Mouse (Mus musculus) MEL (cell line): Measurements from ENCODE around the gene Mrpl38. TPM values are rescaled to one million over a fixed set of nuclear protein-coding genes. Genes with fewer than 3 reads are reported as not detected.

Experiments used
- DNase-seq: peaks from one replicate; pipeline ENCODE4 v3.0.0; 2011; ENCODE audit warnings: low read depth, low spot score
- H3K27ac ChIP-seq: 2 replicates; pipeline ENCODE4 v1.5.1; 2012; ENCODE audit warnings: low read depth, mild to moderate bottlenecking, control low read depth, low read length, moderate library complexity; ENCODE audit not compliant: control insufficient read depth
- H3K27me3 ChIP-seq, 2 experiments: fragments of 150-350 bp in 1 of 2; sonication (generic) in 1 of 2; 2 replicates each; pipeline ENCODE4 v1.6.1; 2012; ENCODE audit warnings: low read length in 2 of 2, mild to moderate bottlenecking in 2 of 2, improper control_type of control experiment in 1 of 2, moderate library complexity in 1 of 2; ENCODE audit not compliant: insufficient read depth in 2 of 2, control insufficient read depth in 1 of 2
- H3K36me3 ChIP-seq, 2 experiments: 2 replicates each; pipeline ENCODE4 v1.6.1; 2012 to 2014; ENCODE audit warnings: low read length in 2 of 2, improper control_type of control experiment in 1 of 2, inconsistent platforms in 1 of 2, mild to moderate bottlenecking in 1 of 2; ENCODE audit not compliant: insufficient read depth in 2 of 2, control insufficient read depth in 1 of 2
- H3K4me1 ChIP-seq, 2 experiments: fragments of 150-350 bp in 1 of 2; sonication (generic) in 1 of 2; 2 replicates each; pipeline ENCODE4 v1.6.1; 2012; ENCODE audit warnings: low read length in 2 of 2, improper control_type of control experiment in 1 of 2, mild to moderate bottlenecking in 1 of 2; ENCODE audit not compliant: insufficient read depth in 2 of 2, control insufficient read depth in 1 of 2
- H3K4me3 ChIP-seq, 2 experiments: fragments of 150-350 bp in 1 of 2; sonication (generic) in 1 of 2; 2 replicates each; pipeline ENCODE4 v1.5.1; 2012; ENCODE audit warnings: low read depth in 2 of 2, low read length in 2 of 2, mild to moderate bottlenecking in 2 of 2, moderate library complexity in 2 of 2, control low read depth in 1 of 2, improper control_type of control experiment in 1 of 2; ENCODE audit not compliant: control insufficient read depth in 1 of 2, insufficient read depth in 1 of 2
- H3K79me2 ChIP-seq: 2 replicates; pipeline ENCODE4 v1.6.1; 2012; ENCODE audit warnings: mild to moderate bottlenecking, low read length, moderate library complexity; ENCODE audit not compliant: control insufficient read depth, poor library complexity, insufficient read depth
- H3K9ac ChIP-seq: 2 replicates; pipeline ENCODE4 v1.6.1; 2012; ENCODE audit warnings: low read depth, mild to moderate bottlenecking, control low read depth, low read length, moderate library complexity; ENCODE audit not compliant: control insufficient read depth, poor library complexity, severe bottlenecking
- H3K9me3 ChIP-seq: fragments of 150-350 bp; sonication (generic); replicated peaks from 2 replicates; pipeline ENCODE4 v1.6.1; 2012; ENCODE audit warnings: mild to moderate bottlenecking, low read length, improper control_type of control experiment, moderate library complexity; ENCODE audit not compliant: insufficient read depth
- BHLHE40 ChIP-seq: IDR thresholded peaks from 2 replicates; pipeline ENCODE4 v1.6.1; 2012; ENCODE audit warnings: low read depth, mild to moderate bottlenecking, inconsistent platforms, low read length, improper control_type of control experiment, borderline replicate concordance
- CHD1 ChIP-seq: IDR thresholded peaks from 2 replicates; pipeline ENCODE4 v1.6.1; 2012; ENCODE audit warnings: low read depth, mild to moderate bottlenecking, inconsistent platforms, low read length, improper control_type of control experiment
- CHD2 ChIP-seq: IDR thresholded peaks from 2 replicates; pipeline ENCODE4 v1.6.1; 2011; ENCODE audit warnings: low read length, improper control_type of control experiment
- CTCF ChIP-seq, 3 experiments: IDR thresholded peaks in 2 of 3; conservative IDR thresholded peaks in 1 of 3; 2 replicates each; pipeline ENCODE4 v1.5.1; 2011 to 2012; ENCODE audit warnings: low read length in 3 of 3, low read depth in 2 of 3, mild to moderate bottlenecking in 2 of 3, improper control_type of control experiment in 1 of 3, inconsistent platforms in 1 of 3, mixed read lengths in 1 of 3, moderate library complexity in 1 of 3; ENCODE audit not compliant: control insufficient read depth in 1 of 3, insufficient read depth in 1 of 3, poor library complexity in 1 of 3, severe bottlenecking in 1 of 3
- E2F4 ChIP-seq: IDR thresholded peaks from 2 replicates; pipeline ENCODE4 v1.6.1; 2011; ENCODE audit warnings: low read depth, low read length, improper control_type of control experiment, borderline replicate concordance
- ELF1 ChIP-seq: IDR thresholded peaks from 2 replicates; pipeline ENCODE4 v1.6.1; 2014; ENCODE audit warnings: low read depth, mild to moderate bottlenecking, inconsistent platforms, low read length, improper control_type of control experiment, moderate library complexity
- EP300 ChIP-seq, 2 experiments: IDR thresholded peaks; 2 replicates each; pipeline ENCODE4 v1.6.1; 2011; ENCODE audit warnings: improper control_type of control experiment in 2 of 2, low read length in 2 of 2, low read depth in 1 of 2, mild to moderate bottlenecking in 1 of 2
- ETS1 ChIP-seq: IDR thresholded peaks from 2 replicates; pipeline ENCODE4 v1.6.1; 2012; ENCODE audit warnings: low read depth, mild to moderate bottlenecking, inconsistent platforms, low read length, improper control_type of control experiment, moderate library complexity
- GATA1 ChIP-seq: IDR thresholded peaks from 2 replicates; pipeline ENCODE4 v1.6.1; 2011; ENCODE audit warnings: low read depth, low read length, improper control_type of control experiment
- JUND ChIP-seq: IDR thresholded peaks from 2 replicates; pipeline ENCODE4 v1.6.1; 2011; ENCODE audit warnings: low read depth, mild to moderate bottlenecking, improper control_type of control experiment, low read length
- MAFK ChIP-seq: IDR thresholded peaks from 2 replicates; pipeline ENCODE4 v1.6.1; 2011; ENCODE audit warnings: low read depth, mild to moderate bottlenecking, low read length, improper control_type of control experiment, borderline replicate concordance
- MAX ChIP-seq: IDR thresholded peaks from 2 replicates; pipeline ENCODE4 v1.6.1; 2011; ENCODE audit warnings: low read length, improper control_type of control experiment
- MEF2A ChIP-seq: IDR thresholded peaks from 2 replicates; pipeline ENCODE4 v1.6.1; 2014; ENCODE audit warnings: low read depth, mild to moderate bottlenecking, inconsistent platforms, low read length, improper control_type of control experiment; ENCODE audit not compliant: poor library complexity, insufficient replicate concordance, severe bottlenecking; ENCODE audit errors: extremely low read depth
- MXI1 ChIP-seq: IDR thresholded peaks from 2 replicates; pipeline ENCODE4 v1.6.1; 2011; ENCODE audit warnings: mild to moderate bottlenecking, low read depth, low read length, improper control_type of control experiment
- MYB ChIP-seq: IDR thresholded peaks from 2 replicates; pipeline ENCODE4 v1.6.1; 2011; ENCODE audit warnings: mild to moderate bottlenecking, low read depth, low read length, improper control_type of control experiment
- MYC ChIP-seq: IDR thresholded peaks from 2 replicates; pipeline ENCODE4 v1.6.1; 2011; ENCODE audit warnings: low read depth, mild to moderate bottlenecking, low read length, improper control_type of control experiment, moderate library complexity
- NELFE ChIP-seq: IDR thresholded peaks from 2 replicates; pipeline ENCODE4 v1.6.1; 2011; ENCODE audit warnings: low read depth, low read length, improper control_type of control experiment
- POLR2A ChIP-seq, 2 experiments: IDR thresholded peaks; 2 replicates each; pipeline ENCODE4 v1.6.1; 2011 to 2012; ENCODE audit warnings: low read length in 2 of 2, mild to moderate bottlenecking in 2 of 2, control low read depth in 1 of 2, improper control_type of control experiment in 1 of 2, low read depth in 1 of 2, moderate library complexity in 1 of 2; ENCODE audit not compliant: control insufficient read depth in 1 of 2, insufficient read depth in 1 of 2, poor library complexity in 1 of 2
- POLR2AphosphoS2 ChIP-seq: IDR thresholded peaks from 2 replicates; pipeline ENCODE4 v1.6.1; 2011; ENCODE audit warnings: low read length, improper control_type of control experiment
- POLR2AphosphoS5 ChIP-seq: IDR thresholded peaks from 2 replicates; pipeline ENCODE4 v1.6.1; 2012; ENCODE audit warnings: low read depth, borderline replicate concordance, mild to moderate bottlenecking, inconsistent platforms, low read length, moderate library complexity, mixed read lengths
- RAD21 ChIP-seq: IDR thresholded peaks from 2 replicates; pipeline ENCODE4 v1.6.1; 2011; ENCODE audit warnings: mild to moderate bottlenecking, low read depth, low read length, improper control_type of control experiment
- RCOR1 ChIP-seq: IDR thresholded peaks from 2 replicates; pipeline ENCODE4 v1.6.1; 2012; ENCODE audit warnings: low read depth, mild to moderate bottlenecking, inconsistent platforms, low read length, improper control_type of control experiment
- SIN3A ChIP-seq: IDR thresholded peaks from 2 replicates; pipeline ENCODE4 v1.6.1; 2012; ENCODE audit warnings: low read length, improper control_type of control experiment, inconsistent platforms
- SMC3 ChIP-seq: IDR thresholded peaks from 2 replicates; pipeline ENCODE4 v1.6.1; 2011; ENCODE audit warnings: low read depth, low read length, improper control_type of control experiment
- TAL1 ChIP-seq: IDR thresholded peaks from 2 replicates; pipeline ENCODE4 v1.6.1; 2012; ENCODE audit warnings: mild to moderate bottlenecking, inconsistent platforms, low read length, moderate library complexity, mixed read lengths
- TBP ChIP-seq: IDR thresholded peaks from 2 replicates; pipeline ENCODE4 v1.8.0; 2011; ENCODE audit warnings: low read depth, low read length, improper control_type of control experiment
- TCF12 ChIP-seq: IDR thresholded peaks from 2 replicates; pipeline ENCODE4 v1.6.1; 2014; ENCODE audit warnings: low read depth, mild to moderate bottlenecking, inconsistent platforms, low read length, improper control_type of control experiment, moderate library complexity
- UBTF ChIP-seq: IDR thresholded peaks from 2 replicates; pipeline ENCODE4 v1.6.1; 2012; ENCODE audit warnings: low read depth, mild to moderate bottlenecking, inconsistent platforms, low read length, improper control_type of control experiment, moderate library complexity, borderline replicate concordance; ENCODE audit not compliant: insufficient read depth
- USF1 ChIP-seq: IDR thresholded peaks from 2 replicates; pipeline ENCODE4 v1.6.1; 2014; ENCODE audit warnings: low read depth, mild to moderate bottlenecking, inconsistent platforms, low read length, improper control_type of control experiment, moderate library complexity
- USF2 ChIP-seq, 2 experiments: IDR thresholded peaks; 2 replicates each; pipeline ENCODE4 v1.6.1; 2011 to 2012; ENCODE audit warnings: improper control_type of control experiment in 2 of 2, low read length in 2 of 2, borderline replicate concordance in 1 of 2, inconsistent platforms in 1 of 2, low read depth in 1 of 2, mild to moderate bottlenecking in 1 of 2; ENCODE audit not compliant: insufficient read depth in 1 of 2
- ZC3H11A ChIP-seq: IDR thresholded peaks from 2 replicates; pipeline ENCODE4 v1.6.1; 2012; ENCODE audit warnings: low read depth, mild to moderate bottlenecking, inconsistent platforms, low read length, improper control_type of control experiment
- ZKSCAN1 ChIP-seq: IDR thresholded peaks from 2 replicates; pipeline ENCODE4 v1.6.1; 2012; ENCODE audit warnings: low read depth, mild to moderate bottlenecking, inconsistent platforms, low read length, improper control_type of control experiment, moderate library complexity
- polyA plus RNA-seq, 2 experiments: library from polyadenylated mRNA; stranded (reverse) in 1 of 2; unstranded in 1 of 2; fragments of >175 nt in 1 of 2; fragments of >200 nt in 1 of 2; gene quantifications; 2 replicates each; pipeline versions ENCODE4 v1.2.1 to v1.2.4; 2012; ENCODE audit warnings: low replicate concordance in 2 of 2, low read depth in 1 of 2; ENCODE audit not compliant: insufficient read length in 2 of 2, insufficient read depth in 1 of 2, missing spikeins in 1 of 2
- total RNA-seq: library from RNA; depleted of rRNA; stranded (reverse); fragments of 300-350 nt; gene quantifications from 2 replicates; pipeline ENCODE4 v1.2.3, GENCODE M21; 2012

Mrpl38 gene
- total and polyA plus RNA-seq, 3 experiments: 105 to 157 TPM; not detected in 1

DNA sequence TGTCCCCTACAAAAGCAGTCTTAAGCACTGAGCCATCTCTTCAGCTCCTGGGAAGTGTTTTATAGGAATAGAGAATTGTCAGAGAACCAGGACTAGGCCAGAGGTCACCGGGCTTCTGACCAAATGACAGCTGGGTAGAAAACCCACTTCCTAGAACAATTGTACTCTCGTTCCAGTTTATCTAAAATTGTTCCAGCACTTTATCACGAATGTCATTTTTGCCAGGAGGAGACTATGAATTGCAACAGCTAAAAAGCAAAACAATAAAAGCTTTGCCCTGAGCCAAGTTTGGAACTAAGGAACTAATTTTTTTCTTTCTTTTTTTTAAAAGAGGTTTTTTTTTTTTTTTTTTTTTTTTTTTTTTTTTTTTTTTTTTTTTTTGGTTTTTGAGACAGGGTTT, 43.1 kb downstream of the Mrpl38 start (continued):
- TF ChIP-seq TBP (no peak), MYC (no peak), MAX (no peak), CHD2 (no peak), UBTF (no peak), CHD1 (no peak), NELFE (no peak)

DNA sequence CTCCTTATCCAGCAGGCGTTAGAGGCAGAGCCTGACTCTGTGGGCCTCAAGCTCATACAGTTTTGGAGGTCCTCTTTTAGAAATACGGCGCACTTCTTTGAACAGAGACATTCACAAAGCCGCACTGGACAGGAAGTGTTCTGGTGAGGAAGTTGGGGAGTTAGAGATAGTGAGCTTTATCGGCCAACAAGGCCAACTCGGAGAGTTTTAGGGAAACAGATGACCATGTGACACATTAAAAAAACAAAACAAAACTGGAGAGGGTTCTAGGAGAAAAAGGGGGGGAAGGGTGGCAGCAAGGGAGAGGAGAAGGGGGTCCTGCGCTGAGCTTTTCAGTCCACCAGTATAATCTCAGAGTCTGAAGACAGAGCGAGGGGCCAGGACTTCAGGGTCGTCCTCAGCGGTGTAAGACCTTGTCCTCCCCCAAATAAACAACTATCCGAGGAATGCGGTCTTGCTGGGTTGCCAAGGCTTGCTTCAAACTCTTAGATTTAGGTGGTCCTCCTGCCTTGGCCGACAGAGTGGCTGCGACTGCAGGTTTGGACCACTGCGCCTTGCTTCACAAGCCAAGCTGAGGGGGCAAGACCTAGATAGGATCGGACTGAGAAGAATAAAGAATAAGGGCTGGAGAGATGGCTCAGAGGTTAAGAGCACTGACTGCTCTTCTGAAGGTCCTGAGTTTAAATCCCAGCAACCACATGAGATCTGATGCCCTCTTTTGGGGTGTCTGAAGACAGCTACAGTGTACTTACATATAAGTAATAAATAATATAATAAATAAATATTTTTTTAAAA, 44.7 kb downstream of the Mrpl38 start:
- no peaks in the 10 kb centered on the region for H3K27me3 ChIP-seq
- no peaks in the 10 kb centered on the region for H3K79me2 ChIP-seq
- no peaks in the 10 kb centered on the region for H3K9me3 ChIP-seq
- peak overlapping the region; percentile 66 for H3K9ac ChIP-seq
- H3K4me1 ChIP-seq: peaks cover 12 to 20% of the 10 kb centered on the region in 2 experiments
- DNase-seq: peak; percentile 91
- peak overlapping the region; percentile 94 for H3K27ac ChIP-seq
- peaks cover 0 to 22% of the 10 kb centered on the region in 2 experiments; a peak in 2 of 4 replicates for H3K36me3 ChIP-seq
- H3K4me3 ChIP-seq: peak overlapping the region; percentile 49 to 60
- no peak for TF ChIP-seq ZKSCAN1
- TF ChIP-seq SIN3A: peak; percentile 98
- 0 out of 6 replicates have a peak, but pooled peaks of 1 of the 3 experiments have one; percentile 0 for TF ChIP-seq CTCF (IDR thresholded peaks at IDR 0.05 in 2 of 3, conservative IDR thresholded peaks at IDR 0.05 in 1 of 3; ENCODE audit: control insufficient read depth in 1 of 3, insufficient read depth in 1 of 3, low read depth in 2 of 3, low read length in 3 of 3, poor library complexity in 1 of 3, severe bottlenecking in 1 of 3)
- TF ChIP-seq RCOR1: peak; percentile 92
- no peak for TF ChIP-seq UBTF
- peak; percentile 96 for TF ChIP-seq TCF12
- TF ChIP-seq NELFE: peak; percentile 22
- TF ChIP-seq SMC3: no peak
- TF ChIP-seq POLR2AphosphoS5: no peak
- peak; percentile 66; the same call in 1 of the 2 replicates for TF ChIP-seq ELF1
- no peak for TF ChIP-seq POLR2AphosphoS2
- peak; percentile 90 for TF ChIP-seq TAL1
- TF ChIP-seq MXI1: peak; percentile 85
- TF ChIP-seq BHLHE40: peak; percentile 71
- TF ChIP-seq CHD1: no peak
- TF ChIP-seq TBP: peak; percentile 95
- peak; percentile 98 for TF ChIP-seq GATA1
- TF ChIP-seq MAX: peak; percentile 79
- TF ChIP-seq MAFK: peak; percentile 55; the same call in 1 of the 2 replicates
- peak; percentile 73; the same call in 1 of the 2 replicates for TF ChIP-seq MYB
- peak; percentile 74 for TF ChIP-seq CHD2
- TF ChIP-seq RAD21: no peak
- no peak for TF ChIP-seq E2F4
- TF ChIP-seq USF2 (IDR thresholded peaks at IDR 0.05; ENCODE audit: borderline replicate concordance in 1 of 2, insufficient read depth in 1 of 2, low read depth in 1 of 2, low read length in 2 of 2): peak in 1 of 2 experiments; percentile 74; a peak in 2 of 4 replicates
- TF ChIP-seq JUND: peak; percentile 81; the same call in 1 of the 2 replicates
- peak; percentile 94 for TF ChIP-seq USF1
- no peak for TF ChIP-seq ZC3H11A
- TF ChIP-seq POLR2A (IDR thresholded peaks at IDR 0.05; ENCODE audit: control insufficient read depth in 1 of 2, insufficient read depth in 1 of 2, low read depth in 1 of 2, low read length in 2 of 2, poor library complexity in 1 of 2): peak in 1 of 2 experiments; percentile 44; a peak in 1 of 4 replicates
- TF ChIP-seq EP300 (IDR thresholded peaks at IDR 0.05; ENCODE audit: low read depth in 1 of 2, low read length in 2 of 2): peak; percentile 97 to 98
- TF ChIP-seq MEF2A: 0 out of 2 replicates have a peak, but pooled peaks have one; percentile 20
- TF ChIP-seq ETS1: peak; percentile 97
